Comparison of ENCODE assay signal across 8 mouse cellular contexts in the genomic region with DNA sequence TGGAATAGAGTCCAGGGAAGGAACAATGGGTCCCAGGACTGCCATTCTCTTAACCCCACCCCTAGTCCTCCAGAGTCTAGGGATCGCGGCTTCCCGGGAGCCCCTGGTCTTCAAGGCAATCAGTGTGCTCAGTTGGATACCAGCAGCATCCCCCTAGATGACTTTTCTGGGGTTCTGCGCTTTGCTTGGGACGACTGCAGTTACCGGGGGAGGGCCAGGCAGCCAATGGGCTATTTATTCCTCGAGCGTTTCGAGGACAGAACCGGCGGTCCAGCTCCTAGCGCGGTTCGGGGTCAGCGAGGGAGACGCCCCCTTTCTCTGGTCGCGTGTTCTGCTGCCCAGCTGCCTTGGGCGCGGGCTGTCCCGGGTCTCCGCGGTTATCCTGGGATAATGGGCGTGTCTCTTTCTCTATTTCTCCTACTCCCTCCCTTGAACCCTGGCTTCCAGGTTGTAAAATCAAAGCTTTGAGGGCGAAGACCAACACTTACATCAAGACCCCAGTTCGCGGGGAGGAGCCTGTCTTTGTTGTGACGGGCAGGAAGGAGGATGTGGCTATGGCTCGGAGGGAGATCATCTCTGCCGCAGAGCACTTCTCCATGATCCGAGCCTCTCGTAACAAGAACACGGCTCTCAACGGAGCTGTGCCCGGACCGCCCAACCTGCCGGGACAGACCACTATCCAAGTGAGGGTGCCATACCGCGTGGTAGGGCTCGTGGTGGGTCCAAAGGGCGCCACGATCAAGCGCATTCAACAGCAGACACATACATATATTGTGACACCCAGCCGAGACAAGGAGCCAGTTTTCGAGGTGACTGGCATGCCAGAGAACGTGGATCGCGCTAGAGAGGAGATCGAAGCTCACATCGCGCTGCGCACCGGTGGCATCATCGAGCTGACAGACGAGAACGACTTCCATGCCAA. TPM values are rescaled to one million over a fixed set of nuclear protein-coding genes. Genes with fewer than 3 reads are reported as not detected.
DNase-seq lines count a peak whose midpoint lies in the region; TF ChIP-seq lines count a peak whose summit lies in the region.

No protein-coding gene starts in this region.

- H3K27me3 ChIP-seq in heart, adult 2 months (ENCODE audit: control insufficient read depth, insufficient read depth, low read length): no peaks in the 10 kb centered on the region
- no peaks in the 10 kb centered on the region for H3K27me3 ChIP-seq in kidney, adult 2 months (replicated peaks; ENCODE audit: control insufficient read depth, insufficient read depth, low read length)

- WGBS in heart, adult 2 months: 8% methylated on average over 56 of the region's 56 CpGs
- 11% methylated on average over 56 of the region's 56 CpGs for WGBS in kidney, adult 2 months

- TF ChIP-seq POLR2A in heart, adult 2 months (IDR thresholded peaks at IDR 0.05; ENCODE audit: insufficient read depth, low read depth, low read length): no peak
- TF ChIP-seq POLR2A in kidney, adult 2 months (IDR thresholded peaks at IDR 0.05; ENCODE audit: low read depth, low read length): no peak

- no peaks in the 10 kb centered on the region for H3K36me3 ChIP-seq in heart, adult 2 months (ENCODE audit: control insufficient read depth, insufficient read depth, low read length)
- no peaks in the 10 kb centered on the region for H3K36me3 ChIP-seq in kidney, adult 2 months (ENCODE audit: control insufficient read depth, insufficient read depth, low read length)

- H3K4me1 ChIP-seq in heart, adult 2 months (ENCODE audit: control insufficient read depth, insufficient read depth, low read length): peaks cover 4% of the 10 kb centered on the region
- H3K4me1 ChIP-seq in kidney, adult 2 months (ENCODE audit: control insufficient read depth, insufficient read depth, low read length): 0 out of 2 replicates have a peak, but pooled peaks cover 3% of the 10 kb centered on the region

- H3K4me3 ChIP-seq in heart, adult 2 months: peak overlapping the region; percentile 97
- peak overlapping the region; percentile 81 for H3K4me3 ChIP-seq in kidney, adult 2 months (ENCODE audit: insufficient read depth, low read depth, low read length)

- peak overlapping the region; percentile 51 for H3K9ac ChIP-seq in heart, adult 2 months (ENCODE audit: low read depth, low read length)

- no peak for TF ChIP-seq CTCF in heart, adult 2 months (IDR thresholded peaks at IDR 0.05)
- no peak for TF ChIP-seq CTCF in kidney, adult 2 months (conservative IDR thresholded peaks at IDR 0.05; ENCODE audit: insufficient read depth, insufficient read length, low read depth, low read length)

- TF ChIP-seq EP300 in heart, adult 2 months (IDR thresholded peaks at IDR 0.05; ENCODE audit: insufficient read depth, low read depth, low read length): no peak

- H3K27ac ChIP-seq in heart, adult 2 months: no peak overlapping the region
- H3K27ac ChIP-seq in kidney, adult 2 months (ENCODE audit: insufficient read depth, low read depth, low read length): no peak overlapping the region

- no peaks in the 10 kb centered on the region for H3K79me2 ChIP-seq in heart, adult 2 months (replicated peaks; ENCODE audit: control insufficient read depth, insufficient read depth, low read length)

- intact Hi-C loops in heart, adult 2 months (cut with DNase I): loop anchor here (5.0 to 10.0 kb wide), 5 partner anchors 151 to 1024 kb away; a partner anchor contains a TSS

- peak; percentile 12 to 20 for DNase-seq in spleen, adult 18-20 months
- no peak for DNase-seq in spleen, adult 12 weeks (ENCODE audit: low spot score)
- peak; percentile 78 for DNase-seq in embryo, embryonic 10 days (ENCODE audit: low spot score)
- DNase-seq in heart, adult 2 months: peak; percentile 37 to 52
- DNase-seq in kidney, adult 2 months: peak; percentile 21
- peak; percentile 25 for DNase-seq in liver
- peak; percentile 12 to 17 for DNase-seq in natural killer cell, adult 2 months (ENCODE audit: low spot score in 2 of 2)
- DNase-seq in testis, postnatal 10 days (ENCODE audit: low spot score): peak; percentile 67

RNA-seq across cellular contexts. Expression of a gene that starts 1.4 kb away (rescaled TPM):
- 1 to 10 TPM; 1.4 TPM for total RNA-seq in heart, adult 2 months (2021)
- 1.7 and 2.1 TPM in 2 replicates for polyA plus RNA-seq in heart, adult 2 months (2012; rRNA removed)
- 3.7 and 4.7 TPM in 2 replicates for polyA plus RNA-seq in kidney, adult 2 months (2012; rRNA removed)
